Mouse (Mus musculus) CD8-positive naive resting alpha-beta T cell, adult 2 months (primary cell): Measurements from ENCODE around the gene Eif4h.

ENCODE experiments used
- DNase-seq, 2 experiments: peaks; one replicate each; pipeline ENCODE4 v3.0.0; 2022; ENCODE audit warnings: low read depth in 2 of 2, low spot score in 2 of 2

The Eif4h gene

DNA sequence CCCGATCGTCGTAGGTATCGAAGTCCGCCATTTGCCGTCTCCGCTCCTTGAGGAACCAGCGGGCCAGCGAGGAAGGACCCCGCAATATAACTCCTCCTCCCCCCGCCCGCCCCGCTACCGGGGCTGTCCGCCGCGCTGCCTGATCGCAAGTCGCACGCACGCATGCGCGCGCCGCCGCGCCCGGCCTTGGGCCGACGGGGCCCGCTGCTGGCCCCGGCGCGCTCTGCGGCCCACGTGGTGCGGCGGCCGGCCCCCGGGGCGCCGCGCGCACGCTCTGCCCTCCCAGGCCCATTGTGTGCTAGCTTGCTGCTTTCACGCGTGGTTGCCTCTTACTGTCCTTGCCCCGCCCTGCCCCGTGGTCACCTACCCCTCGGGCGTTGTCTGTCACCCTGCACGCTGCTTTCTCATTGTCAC lies at the start of gene Eif4h:
Eif4h (minus strand) TSS at position 222 of the 414 bp plus-strand sequence.
- DNase-seq, result peak; percentile 94 to 95

DNA sequence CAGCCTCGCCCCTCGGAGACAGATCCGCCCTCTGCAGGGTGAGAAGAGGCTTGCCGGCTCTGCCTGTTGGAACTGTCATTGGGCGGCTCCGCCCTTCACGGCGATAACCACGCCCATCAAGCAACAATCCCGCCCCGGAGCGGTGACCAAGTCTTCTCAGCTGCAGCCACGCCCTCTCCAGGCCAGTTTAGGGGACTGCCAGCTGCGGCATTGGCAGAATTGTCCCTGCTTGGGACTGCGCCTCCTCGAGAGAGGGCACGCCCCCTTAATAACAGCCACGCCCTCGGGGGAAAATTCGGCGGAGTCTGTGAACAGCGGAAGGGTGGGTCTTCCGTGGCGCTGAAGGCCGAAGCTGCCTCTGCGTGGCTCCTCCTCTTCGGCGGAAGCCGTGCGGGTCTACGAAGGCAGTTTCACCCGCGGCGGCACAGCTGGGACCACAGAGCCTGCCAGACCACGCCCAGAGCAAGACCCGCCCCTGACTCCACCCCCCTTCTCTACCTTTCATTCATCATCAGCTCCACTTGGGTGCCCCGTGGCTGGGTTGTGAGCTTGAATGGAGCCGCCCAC lies 49.5 kb upstream of the Eif4h start:
- DNase-seq, result peak; percentile 99

DNA sequence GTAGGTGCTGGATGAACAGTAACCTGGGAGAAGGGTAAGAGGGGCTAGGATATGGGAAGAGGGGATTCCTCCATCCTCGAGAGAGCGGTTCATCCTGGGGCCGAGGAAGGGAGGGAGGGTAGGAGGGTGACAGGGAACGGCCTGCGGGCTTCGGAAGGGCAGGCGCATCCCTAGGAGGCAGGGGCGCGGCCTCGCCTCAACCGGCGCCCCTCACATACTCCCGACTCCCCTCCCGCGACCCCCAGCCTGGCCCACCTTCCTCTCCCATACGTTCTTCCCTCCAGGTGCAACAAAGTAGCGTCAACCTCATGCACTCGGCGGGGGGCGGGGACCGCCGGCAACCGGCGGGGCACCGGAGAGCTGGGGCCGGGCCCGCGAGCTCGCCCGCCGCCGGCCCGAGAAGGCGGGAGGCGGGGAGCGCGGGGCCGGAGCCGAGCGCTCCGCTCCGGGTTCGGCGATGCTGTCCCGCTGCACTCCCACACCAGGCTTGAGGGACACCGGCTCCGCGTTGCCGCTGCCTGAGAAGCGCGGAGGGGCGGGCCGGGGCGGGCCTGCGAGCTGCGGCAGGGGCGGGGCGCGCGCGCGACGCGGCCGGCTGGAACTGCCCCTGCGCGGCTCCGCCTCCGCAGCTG lies 48.9 kb upstream of the Eif4h start, which contains the start of gene Limk1:
Limk1 (minus strand) TSS at position 513 of the 632 bp plus-strand sequence.
- DNase-seq, result no peak

DNA sequence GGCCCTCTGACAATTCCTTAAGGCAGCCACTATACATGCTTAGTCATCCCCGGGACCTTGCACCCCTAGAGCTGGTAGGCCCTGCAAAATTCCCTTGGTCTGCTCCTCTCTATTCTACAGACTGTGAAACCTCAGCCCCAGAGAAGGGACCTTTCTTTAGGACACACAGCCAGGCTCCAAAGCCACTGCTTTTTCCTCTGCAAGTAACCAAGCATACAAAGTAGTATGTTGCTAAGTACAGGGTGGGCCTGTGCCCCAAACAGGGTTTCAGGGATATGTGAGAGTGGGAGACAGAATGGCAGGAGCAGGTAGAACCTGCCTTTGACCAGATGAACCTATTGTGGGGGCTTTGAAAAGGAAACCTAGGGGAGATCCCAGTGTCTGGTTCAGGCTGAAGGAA lies 47.9 kb upstream of the Eif4h start:
- DNase-seq, result no peak

DNA sequence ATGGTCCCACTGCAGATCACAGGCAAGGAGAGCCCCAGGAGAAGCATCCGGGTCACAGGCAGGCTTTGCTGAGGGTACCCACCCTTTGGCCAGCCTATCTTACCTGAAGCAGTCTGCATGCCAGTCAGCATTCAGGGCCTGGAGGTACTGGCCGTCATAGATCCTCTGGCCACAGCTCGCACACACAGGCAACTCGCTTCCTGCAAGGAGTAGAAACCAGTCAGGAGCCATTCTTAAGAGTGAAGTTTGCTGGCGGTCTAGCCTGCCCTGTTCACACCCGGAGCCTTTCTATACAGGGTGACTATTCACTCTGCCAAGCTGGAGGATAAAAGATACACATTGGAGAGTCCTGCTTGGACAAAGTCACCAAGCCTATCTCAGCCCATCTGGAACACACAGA lies 47.3 kb upstream of the Eif4h start:
- no peak for DNase-seq

DNA sequence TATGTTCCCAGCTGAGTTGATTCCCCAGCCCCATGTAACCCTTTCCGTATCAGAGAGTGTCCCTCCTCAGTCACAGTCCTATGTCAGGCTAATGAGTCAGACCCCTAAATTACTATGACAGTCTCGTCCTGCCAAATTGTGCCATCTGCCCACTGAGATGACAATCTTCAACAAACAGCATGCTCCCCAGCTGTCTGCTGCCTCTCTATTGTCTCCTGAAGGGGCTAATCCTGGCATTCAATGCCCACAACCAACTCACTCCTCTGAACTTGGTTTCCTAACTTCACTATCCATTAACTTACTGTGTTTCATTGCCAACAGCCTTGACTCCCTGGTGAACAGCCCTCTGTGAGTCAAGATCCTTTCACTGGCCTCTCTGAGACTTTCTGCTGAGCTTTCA lies 45.1 kb upstream of the Eif4h start:
- no peak for DNase-seq

DNA sequence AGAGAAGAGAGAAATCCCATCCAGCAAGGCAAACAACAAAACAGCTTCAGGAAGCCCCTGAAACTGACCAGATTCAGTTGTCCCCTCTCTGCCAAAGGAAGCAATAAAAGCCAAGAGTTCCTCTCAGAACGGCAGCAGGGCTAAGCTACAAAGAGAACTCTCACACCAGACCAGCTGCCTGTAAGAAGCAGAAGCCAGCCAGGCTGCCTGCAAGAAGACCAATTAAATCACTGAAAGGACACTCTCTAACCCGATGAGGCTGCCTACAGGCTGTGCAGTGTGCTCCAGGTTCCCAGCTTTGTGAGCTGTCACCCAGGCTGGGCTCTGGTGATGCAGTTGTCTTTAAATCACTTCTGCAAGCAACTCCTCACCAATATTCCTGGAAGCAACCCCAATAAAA lies 44.5 kb upstream of the Eif4h start:
- no peak for DNase-seq

DNA sequence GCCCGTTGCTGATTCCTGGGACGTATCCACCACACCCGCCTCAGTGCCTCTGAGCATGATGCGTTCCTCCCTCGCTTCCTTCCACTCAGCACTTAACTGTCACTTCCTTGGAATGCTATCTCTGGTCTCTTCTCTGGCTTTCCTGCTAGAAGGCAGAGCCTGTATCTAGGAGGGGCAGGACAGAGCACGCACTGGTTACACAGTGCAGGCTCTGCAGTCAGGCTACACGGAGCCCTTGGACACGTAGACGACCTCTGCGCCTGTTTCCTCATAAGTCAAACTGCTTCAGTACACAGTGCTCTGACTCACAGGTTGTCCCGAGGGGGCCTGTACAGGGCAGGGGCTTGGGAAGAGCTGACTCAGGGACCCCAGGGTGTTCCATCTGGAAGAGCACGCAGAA lies 40.9 kb upstream of the Eif4h start:
- DNase-seq, result no peak

DNA sequence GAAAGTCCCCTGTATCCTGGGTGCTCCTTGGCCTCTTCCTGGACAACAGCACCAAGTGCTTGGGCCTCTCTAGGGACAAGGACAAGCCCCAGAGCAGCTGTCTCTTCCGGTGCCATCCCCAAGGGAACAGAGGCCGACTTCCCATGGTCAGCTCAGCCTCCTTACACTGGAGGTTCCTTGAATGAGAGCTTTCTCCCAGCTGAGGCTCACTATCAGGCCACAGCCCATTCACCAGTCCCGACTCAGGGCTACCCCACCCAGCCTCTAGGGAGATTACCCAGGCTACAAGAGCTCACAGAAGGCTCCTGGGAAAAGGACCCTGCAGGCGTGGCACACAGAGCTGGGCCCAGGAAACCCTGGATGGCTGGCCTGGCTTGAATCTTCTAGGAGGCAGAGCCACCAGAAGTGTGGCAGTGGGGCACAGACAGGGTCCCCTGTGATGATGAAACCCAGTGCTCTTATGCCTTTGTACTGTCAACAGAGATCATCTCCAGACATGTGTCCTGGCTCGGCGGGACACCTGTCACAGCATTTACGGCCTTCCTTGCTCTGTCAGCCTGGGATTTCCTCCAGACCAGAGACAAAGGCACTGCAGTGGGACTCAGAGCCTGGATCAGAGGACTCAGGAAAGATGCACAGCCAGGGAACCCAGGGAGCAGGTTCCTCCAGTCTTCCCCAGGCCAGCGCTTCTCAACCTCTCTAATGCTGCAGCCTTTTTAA lies 39.7 kb upstream of the Eif4h start:
- no peak for DNase-seq

DNA sequence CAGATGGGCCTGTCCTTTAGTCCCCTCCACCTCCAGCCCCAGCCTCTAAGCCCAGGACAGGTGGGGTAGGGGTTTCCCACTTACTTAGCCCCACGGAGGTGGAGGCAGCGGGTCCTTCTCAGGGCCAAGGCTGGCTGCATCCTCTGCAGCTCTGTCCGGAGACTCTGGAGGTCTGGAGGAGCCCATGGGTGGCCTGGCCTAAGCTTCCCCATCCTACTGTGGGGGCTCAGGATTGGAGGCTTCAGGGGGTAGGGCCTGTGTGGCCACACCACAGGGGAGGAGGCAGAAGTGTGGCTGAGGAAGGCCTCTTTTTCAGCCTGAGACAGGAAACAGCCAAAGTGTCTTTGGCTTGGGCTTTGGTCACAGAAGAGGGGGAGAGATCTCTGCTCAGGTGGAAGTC lies 38.7 kb upstream of the Eif4h start:
- DNase-seq, result peak; percentile 19 to 32

DNA sequence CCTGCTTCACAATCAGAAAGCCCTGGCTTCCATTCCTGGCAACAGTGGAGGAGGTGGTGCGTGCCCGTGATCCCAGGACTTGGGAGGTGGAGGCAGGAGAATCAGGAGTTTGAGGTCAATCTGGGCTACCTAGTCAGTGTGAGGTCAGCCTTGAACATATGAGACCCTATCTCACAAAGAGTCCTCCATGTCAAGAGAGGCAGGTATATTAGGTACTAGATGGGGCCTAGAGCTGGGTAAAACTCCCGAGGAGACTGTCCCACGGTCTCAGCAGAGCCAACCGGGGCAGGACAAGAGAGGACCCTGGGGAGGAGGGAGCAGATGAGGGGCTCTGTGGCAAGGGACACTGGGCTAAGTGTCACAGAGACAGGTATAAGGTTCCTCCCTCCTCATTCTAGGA lies 38.2 kb upstream of the Eif4h start:
- no peak for DNase-seq

DNA sequence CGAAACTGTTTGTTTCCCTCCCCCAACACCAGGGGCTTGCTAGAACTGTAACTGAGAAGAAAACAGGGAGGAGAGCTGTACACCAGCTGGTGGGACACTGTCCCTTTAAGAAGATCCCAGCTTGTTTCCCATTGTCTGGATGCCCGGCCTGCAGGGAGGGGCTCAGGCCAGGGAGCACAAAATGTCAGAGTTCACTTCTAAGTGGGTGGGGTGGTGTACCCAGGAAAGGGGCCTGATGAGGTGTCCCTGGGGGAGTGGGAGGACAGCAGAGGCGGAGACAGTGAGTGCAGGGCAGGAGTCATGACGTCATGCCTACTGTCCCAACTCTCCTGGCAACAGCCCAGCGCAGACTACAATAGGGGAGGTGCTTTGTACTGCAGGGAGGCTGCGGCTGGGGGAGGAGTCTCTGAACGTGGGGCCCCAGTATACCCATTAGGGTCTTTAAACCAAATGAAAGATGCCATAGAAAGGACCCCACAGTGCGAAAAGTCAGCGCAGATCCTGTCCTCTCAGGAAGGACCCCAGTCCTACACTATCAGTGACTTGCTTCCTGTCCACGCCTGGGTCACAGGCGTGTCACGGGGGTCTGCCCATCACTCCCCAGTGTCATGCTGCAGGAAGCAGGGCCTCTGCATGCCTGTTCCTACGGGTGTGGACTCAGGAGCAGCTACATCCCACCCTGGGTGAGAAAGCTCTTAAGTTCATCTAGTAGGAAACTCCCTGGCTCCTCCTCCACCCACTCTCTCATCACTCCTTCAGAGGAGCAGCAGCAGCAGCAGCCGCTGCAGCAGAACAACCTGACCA lies 36.9 kb upstream of the Eif4h start:
- peak; percentile 10 to 23 for DNase-seq

DNA sequence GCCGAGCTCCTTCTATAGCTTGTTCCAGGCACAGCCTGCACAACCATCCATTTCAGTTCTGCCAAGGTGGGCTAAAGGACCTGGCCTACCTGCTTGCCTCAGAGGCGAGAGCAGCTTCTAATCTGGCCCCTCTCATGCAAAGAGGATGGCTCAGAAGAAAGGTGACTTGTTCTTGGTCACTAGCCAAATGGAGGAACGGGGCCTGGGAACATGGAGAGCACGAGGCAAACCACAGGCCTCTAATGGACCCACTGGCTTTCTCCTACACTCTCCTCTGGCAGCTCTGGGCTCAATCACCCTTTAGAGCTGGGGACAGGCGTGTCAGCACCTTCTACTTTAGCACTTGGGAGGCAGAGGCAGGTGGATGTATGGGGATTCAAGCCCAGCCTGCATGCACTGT lies 35.7 kb upstream of the Eif4h start:
- DNase-seq, result no peak

DNA sequence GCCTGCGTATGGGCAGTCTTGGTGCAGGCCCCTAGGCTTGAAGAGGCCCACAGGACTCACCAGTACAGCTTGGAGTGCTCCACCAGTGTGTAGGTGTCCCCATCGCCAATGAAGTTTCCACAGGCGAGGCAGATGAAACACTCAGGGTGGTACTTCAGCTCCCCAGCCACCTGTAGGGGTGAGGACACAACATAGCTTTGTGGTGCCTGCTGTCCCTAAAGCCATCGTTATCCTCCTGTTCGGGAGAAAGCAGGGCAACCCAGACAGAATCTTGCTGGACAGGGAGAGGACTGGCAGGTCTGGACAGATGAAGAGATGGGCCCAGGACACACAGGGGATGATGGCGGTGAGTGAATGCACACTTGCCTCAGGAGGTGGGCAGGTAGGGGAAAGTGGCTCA lies 33.3 kb upstream of the Eif4h start:
- no peak for DNase-seq

DNA sequence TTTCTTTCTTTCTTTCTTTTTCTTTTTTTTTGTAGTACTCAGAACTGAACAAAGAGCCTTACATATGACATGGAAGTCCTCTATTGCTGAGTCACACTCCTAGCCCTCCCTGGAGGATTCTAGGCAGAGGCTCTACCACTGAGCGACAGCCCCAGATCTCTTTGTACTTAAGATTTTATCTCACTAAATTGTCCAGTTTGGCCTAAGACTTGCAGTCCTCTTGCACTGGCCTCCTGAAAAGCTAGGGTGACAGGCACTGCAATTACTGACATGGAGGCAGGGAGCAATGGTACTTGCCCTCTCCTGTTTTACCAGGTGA lies 32.9 kb upstream of the Eif4h start:
- no peak for DNase-seq

DNA sequence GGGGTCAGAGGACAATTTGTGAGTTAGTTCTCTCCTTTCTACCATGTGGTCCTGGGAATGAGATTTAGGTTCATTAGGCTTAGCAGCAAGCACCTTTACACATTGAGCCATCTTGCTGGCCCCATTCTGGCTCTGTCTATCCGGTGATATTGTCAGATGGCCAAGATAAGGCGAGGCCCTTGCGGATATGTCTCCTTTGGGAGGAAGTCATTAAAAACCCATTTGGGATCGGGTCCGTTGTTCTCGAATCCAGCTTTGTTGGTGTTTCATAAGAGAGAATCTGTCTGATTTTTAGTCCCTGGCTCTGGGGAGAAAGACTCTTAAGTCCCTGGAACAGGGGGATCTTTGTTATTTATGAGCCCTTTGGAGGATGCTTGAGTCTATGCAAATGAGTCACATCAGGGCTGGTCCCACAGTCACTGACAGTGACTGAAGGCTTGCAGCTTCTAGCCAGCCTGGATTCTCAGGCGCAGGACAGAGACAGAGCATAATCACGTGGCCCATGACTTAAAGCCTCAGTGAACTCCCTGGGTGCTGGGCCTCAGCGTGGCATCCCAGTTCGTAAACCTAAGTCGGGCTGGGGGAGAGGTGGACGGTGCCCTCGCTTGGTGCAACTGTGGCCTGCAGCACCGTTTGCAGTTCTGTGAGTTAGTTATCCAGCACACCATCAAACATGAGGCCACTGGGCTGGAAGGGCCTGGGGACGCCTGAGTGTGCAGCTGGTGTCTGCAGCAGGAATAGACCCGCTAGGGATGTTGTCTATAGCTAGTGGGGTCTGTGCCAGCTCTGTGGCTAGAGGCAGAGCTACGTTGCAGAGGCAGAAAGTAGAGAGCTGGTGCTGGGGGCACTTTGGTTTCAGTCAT lies 32.3 kb upstream of the Eif4h start:
- DNase-seq, result no peak

DNA sequence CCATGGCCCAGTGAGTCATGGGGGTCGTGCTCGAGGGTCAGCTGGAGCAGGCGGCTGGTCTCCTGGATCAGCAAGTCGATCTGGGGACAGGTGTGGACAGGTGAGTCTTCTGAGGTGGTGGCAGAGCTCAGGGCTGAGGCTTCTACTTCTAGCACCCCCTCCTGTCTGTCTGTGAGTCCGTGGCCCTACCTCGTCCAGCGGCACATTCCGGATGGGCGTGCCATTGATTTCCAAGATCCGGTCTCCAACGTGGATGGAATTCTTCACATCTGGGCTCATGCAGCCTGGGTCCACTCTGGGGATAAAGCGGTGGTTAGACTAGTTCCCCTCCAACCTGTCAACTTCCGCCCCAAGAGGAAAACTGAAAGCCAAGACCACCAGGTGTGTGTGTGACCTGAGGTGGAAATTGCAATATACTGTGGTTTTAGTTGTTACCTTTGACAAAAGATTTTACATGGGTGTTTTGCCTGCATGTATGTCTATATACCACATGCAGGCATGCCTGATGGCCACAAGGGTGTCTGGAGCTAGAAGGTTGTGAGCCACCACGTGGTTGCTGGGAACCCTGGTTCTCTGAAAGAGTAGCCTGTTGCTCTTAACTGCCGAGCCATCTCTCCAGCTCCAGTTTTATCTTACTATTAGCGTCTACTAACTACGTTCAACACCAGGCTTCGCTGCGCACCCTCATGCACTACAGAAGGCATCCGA lies 29.9 kb upstream of the Eif4h start:
- DNase-seq, result no peak

DNA sequence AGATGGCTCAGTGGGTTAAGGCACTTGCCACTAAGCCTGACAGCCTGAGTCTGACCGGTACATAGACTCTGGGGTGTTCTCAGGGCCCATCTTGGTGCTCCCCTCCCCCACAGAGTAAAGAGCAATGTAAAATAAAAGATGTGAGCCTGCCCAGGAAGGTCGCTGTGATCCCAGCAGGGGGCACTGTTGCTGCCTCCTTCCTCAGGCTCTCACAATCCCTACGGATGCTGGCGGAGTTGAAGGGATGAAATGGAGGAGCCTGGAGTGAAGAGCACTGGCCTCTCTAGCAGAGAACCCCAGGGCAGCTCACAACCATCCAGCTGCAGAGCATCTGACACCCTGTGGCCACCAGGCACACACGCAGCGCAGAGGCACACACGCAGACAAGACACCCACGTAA lies 29.2 kb upstream of the Eif4h start:
- no peak for DNase-seq

DNA sequence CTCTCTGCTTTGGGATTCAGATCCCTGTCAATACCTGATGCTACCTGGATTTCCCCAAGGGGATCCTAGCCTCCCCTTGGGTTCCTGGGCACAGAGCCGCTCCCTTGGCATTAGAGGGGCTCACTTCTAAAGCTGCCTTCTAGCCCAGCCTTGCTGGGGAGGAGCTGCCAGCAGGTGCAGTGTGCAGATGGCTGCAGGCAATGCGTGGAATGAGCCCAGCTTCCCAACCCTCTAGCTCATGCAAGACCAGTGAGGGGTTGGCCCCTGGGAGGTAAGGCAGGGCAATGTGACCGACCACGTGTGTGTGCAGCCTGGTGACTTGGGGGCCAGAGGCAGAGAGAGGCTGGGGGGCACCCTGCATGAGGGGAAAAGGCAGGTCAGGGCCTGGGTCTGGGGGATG lies 17.4 kb upstream of the Eif4h start:
- no peak for DNase-seq

DNA sequence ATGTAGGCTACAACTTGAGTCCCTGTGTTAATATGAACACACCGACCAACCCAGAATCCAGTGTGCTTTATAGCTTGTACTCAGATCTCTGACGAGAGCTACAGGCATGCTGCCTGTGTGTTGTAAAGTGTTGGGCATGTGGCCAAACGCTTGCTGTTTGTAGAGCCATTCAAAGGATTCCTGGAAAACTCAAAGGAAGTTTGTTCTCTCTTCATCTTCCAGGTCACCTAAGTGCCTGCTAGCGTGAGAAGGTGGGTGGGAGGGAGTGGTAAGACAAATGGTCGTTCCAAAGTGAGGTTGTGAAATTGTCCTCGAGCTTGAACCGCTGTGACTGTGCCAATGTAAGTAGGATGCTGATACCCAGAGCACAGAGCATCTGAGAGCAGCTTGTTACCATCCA lies 12.7 kb upstream of the Eif4h start:
- no peak for DNase-seq
